Mouse (Mus musculus): ENCODE results near the gene Ppp3ca.

GRCm38 (mm10) chr3:136716247-136716646 is 46.3 kb downstream of the Ppp3ca start:
- no peak for TF ChIP-seq CHD1 (IDR thresholded peaks at IDR 0.05; ENCODE audit: low read depth, low read length)
- TF ChIP-seq EP300 (IDR thresholded peaks at IDR 0.05; ENCODE audit: low read length), result no peak
- TF ChIP-seq MAX (IDR thresholded peaks at IDR 0.05; ENCODE audit: low read length), result no peak

All from CH12.LX (cell line).